Mouse (Mus musculus): Measurements from ENCODE around the gene Pheta2. TPM values are rescaled to one million over a fixed set of nuclear protein-coding genes. Genes with fewer than 3 reads are reported as not detected.
"Not testable (repeated sequence)": the region's sequence is repeated elsewhere in the genome, so short reads cannot be mapped to it uniquely, and the experiment has no call there.

Pheta2 gene
- total RNA-seq, 2 experiments from 2014 or later, result 1.9 to 2.7 TPM

GRCm38 (mm10) chr15:82364561-82364960 lies 25.8 kb downstream of the Pheta2 start:
- not testable (repeated sequence) for ATAC-seq (replicated peaks; ENCODE audit: poor library complexity, severe bottlenecking)

- ATAC-seq (replicated peaks; ENCODE audit: poor library complexity, severe bottlenecking), result no peak
Observed at GRCm38 (mm10) chr15:82368146-82368545, 29.4 kb downstream of the Pheta2 start.

- ATAC-seq (replicated peaks; ENCODE audit: poor library complexity, severe bottlenecking), result no peak
Observed at GRCm38 (mm10) chr15:82368851-82369250, 30.1 kb downstream of the Pheta2 start.

GRCm38 (mm10) chr15:82372446-82372845 lies 33.7 kb downstream of the Pheta2 start:
- ATAC-seq (replicated peaks; ENCODE audit: poor library complexity, severe bottlenecking), result no peak

GRCm38 (mm10) chr15:82372991-82373390 lies 34.2 kb downstream of the Pheta2 start:
- no peak for ATAC-seq (replicated peaks; ENCODE audit: poor library complexity, severe bottlenecking)

DNA sequence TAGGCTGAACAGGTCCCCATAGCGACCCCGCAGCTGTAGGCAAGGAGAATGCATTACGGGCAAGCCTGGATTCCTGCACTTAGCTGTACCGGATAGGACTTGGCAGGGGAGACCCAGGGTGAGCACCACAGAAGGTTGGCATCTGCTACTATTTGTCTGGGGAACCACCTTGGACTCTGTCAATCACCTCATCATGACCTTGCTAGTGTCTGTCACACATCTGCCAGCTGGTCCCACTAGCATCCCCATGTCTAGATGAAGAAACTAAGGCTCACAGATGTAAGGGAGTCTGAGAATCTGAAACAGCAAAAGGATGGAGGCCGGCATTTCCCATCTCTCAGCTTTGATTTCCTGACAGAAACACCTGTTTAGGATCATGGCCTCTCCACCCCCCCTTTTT lies 35.7 kb downstream of the Pheta2 start:
- ATAC-seq (replicated peaks; ENCODE audit: poor library complexity, severe bottlenecking), result no peak

- no peak for ATAC-seq (replicated peaks; ENCODE audit: poor library complexity, severe bottlenecking)
Observed at GRCm38 (mm10) chr15:82375855-82376254, 37.1 kb downstream of the Pheta2 start.

GRCm38 (mm10) chr15:82376393-82377138 lies 37.8 kb downstream of the Pheta2 start:
- ATAC-seq (replicated peaks; ENCODE audit: poor library complexity, severe bottlenecking), result no peak

- ATAC-seq (replicated peaks; ENCODE audit: poor library complexity, severe bottlenecking), result no peak
Observed at GRCm38 (mm10) chr15:82377701-82378100, 39.0 kb downstream of the Pheta2 start.

- ATAC-seq (replicated peaks; ENCODE audit: poor library complexity, severe bottlenecking), result no peak
Observed at GRCm38 (mm10) chr15:82378261-82379180, 39.8 kb downstream of the Pheta2 start.

- peak; percentile 16; the same call in 1 of the 2 replicates for ATAC-seq (replicated peaks; ENCODE audit: poor library complexity, severe bottlenecking)
Observed at GRCm38 (mm10) chr15:82379511-82379870, 40.7 kb downstream of the Pheta2 start.

DNA sequence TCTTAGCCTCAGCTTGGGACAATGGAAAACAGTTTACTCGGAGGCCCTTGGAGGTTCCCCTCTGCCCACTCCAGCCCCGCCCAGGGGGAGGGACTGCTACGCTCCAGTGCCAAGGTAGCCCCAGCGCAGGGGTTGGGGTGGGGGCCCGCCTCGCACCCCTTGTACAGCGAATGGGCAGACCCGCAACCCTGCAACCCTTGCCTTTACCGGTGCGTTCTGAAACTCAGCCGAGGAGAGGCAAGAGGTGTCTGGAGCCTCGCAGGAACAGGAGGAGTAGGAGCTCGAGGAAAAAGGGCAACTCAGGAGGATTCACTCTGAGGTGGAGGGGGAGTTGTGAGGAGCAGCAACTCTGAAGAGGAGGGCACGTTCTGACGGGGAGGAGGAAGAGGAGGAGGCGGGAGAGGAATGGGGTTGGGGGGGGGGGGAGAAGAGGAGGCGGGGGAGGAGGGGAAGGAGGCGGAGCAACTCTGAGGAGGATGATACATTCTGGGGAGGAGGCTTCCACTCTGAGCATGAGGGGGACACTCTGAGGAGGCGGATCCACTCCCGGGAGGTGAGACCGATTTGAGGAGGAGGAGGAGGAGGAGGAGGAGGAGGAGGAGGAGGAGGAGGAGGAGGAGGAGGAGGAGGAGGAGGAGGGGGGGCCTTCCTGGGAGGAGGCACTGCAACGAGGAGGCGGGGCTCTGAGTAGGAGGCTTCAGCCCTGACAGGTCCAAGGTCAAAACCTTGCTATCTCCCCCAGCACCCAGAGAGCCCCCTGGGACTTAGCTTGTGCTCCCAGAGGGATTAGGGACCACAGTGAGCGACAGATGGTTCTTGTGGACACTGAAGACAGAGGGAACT lies 41.4 kb downstream of the Pheta2 start, which contains the start of gene Cyp2d22:
Gene Cyp2d22 (minus strand): TSS at position 390 of the 843 bp plus-strand sequence.
- ATAC-seq (replicated peaks; ENCODE audit: poor library complexity, severe bottlenecking), result peak; percentile 80

GRCm38 (mm10) chr15:82380714-82381062 lies 41.9 kb downstream of the Pheta2 start:
- ATAC-seq (replicated peaks; ENCODE audit: poor library complexity, severe bottlenecking), result no peak

- no peak for ATAC-seq (replicated peaks; ENCODE audit: poor library complexity, severe bottlenecking)
Observed at GRCm38 (mm10) chr15:82382441-82382840, 43.7 kb downstream of the Pheta2 start.

DNA sequence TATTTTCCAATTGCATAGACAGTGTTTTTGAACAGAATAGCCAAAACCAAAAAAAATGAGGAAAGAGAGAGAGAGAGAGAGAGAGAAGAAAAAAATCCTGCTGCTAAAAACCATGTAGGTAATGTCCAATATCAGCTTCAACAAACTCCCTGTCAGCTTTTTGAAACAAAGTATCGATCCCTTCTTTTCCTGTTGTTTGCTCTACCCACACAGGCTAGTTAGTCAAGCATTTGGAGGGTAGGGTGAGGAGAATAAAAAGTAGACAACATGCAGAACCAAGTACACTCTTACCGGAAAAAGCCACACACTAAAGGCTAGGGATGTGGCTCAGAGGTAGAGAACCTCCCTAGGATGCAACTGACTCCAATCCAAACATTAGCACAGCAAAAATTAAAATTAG lies 47.0 kb downstream of the Pheta2 start:
- no peak for ATAC-seq (replicated peaks; ENCODE audit: poor library complexity, severe bottlenecking)

DNA sequence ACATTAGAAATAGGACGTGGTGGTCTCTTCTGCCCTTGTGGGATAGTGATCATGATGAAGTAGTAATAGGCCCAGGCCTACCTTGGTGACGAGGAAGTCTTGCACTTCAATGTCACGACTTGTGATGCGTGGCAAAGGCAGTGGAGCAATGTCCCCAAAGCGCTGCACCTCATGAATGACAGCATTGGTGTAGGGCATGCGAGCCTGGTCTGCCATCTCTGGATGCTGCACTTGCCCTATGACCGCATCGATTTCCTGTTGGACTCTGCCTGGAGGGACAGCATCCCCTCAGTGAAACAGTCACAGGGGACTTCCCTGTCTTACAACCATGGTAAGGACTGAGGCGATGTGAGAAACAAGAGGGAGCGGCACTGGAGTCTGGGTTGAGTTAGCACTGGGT lies 51.2 kb downstream of the Pheta2 start:
- not testable (repeated sequence) for ATAC-seq (replicated peaks; ENCODE audit: poor library complexity, severe bottlenecking)

DNA sequence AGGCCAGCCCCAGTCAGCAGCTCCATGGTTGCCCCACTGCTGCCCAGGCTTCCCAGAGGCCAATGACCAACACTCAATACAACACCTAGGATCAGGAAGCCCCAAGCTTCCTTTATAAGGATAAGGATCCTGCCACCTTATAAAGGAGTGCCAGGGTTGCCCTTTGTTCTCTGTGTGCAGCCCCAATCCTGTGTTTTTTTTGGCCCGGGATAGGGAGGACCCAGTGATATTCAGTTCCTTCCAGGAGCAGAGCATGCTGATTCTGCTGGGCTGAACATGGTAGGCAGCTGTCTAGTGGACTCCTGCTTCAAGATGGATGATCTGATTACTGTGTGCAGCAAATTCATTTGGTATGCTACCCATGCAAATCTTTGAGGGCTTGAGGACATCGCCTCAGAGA lies 55.2 kb downstream of the Pheta2 start, which contains the start of gene Cyp2d11:
Gene Cyp2d11 (minus strand): TSS at position 101 of the 400 bp plus-strand sequence.
- not testable (repeated sequence) for ATAC-seq (replicated peaks; ENCODE audit: poor library complexity, severe bottlenecking)

All from granulocyte monocyte progenitor cell, adult 5-6 weeks (primary cell).